Mouse (Mus musculus) layer of hippocampus, adult 8-10 months (tissue): Measurements from ENCODE around the gene Pet117. TPM values are rescaled to one million over a fixed set of nuclear protein-coding genes. Genes with fewer than 3 reads are reported as not detected.

Experiments
- DNase-seq, 2 experiments: peaks; one replicate each; pipeline ENCODE4 v3.0.0; 2022; ENCODE audit warnings: low spot score in 2 of 2
- total RNA-seq, 4 experiments: library from RNA; stranded (reverse); gene quantifications; 2 replicates each; pipeline ENCODE4 v1.2.4; 2022

The Pet117 gene
- total RNA-seq, 4 experiments from 2014 or later, result 6.6 to 12.0 (median 10.4) TPM

- DNase-seq, result no peak
Observed at GRCm38 (mm10) chr2:144381741-144382140, 12.9 kb downstream of the Pet117 start.

GRCm38 (mm10) chr2:144382624-144383138 is 13.9 kb downstream of the Pet117 start:
- DNase-seq, result no peak

DNA sequence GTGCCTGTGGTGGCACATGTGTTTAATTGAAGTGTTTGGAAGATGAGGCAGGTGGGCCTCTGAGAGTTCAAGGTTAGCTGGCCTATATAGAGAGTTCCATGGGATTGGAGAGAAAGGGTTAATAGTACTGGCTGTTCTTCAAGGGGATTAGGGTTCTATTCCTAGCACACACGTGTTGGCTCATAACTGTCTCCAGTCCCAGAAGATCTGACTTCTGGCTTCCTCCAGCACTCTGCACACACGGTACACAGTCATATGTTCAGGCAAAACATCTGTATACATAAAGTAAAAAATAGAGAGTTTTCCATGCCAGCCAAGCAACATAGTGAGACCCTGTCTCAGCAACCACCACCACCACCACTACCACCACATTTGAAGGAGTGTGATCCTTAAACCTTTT is 17.5 kb downstream of the Pet117 start:
- no peak for DNase-seq

- DNase-seq, result no peak
Observed at GRCm38 (mm10) chr2:144388416-144388815, 19.6 kb downstream of the Pet117 start.

GRCm38 (mm10) chr2:144399531-144399930 is 30.7 kb downstream of the Pet117 start:
- DNase-seq, result no peak

DNA sequence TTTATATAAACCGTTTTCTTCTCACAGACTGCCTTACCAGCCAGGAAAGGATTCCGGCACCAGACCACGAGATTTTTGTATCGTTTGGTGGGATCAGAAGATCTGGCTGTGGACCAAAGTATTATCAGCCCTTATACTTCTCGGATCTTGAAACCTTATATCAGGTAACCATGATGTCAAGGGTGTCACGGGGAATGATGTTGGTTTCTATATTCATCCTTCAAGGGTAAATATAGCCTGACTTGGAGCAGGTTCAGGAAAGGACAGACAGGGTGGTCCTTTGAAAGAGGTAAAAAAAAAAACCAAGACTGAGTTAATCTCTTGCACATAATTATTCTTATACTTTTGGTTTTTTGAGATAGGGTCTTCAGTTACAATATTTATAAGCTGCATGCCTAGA is 31.9 kb downstream of the Pet117 start:
- no peak for DNase-seq

DNA sequence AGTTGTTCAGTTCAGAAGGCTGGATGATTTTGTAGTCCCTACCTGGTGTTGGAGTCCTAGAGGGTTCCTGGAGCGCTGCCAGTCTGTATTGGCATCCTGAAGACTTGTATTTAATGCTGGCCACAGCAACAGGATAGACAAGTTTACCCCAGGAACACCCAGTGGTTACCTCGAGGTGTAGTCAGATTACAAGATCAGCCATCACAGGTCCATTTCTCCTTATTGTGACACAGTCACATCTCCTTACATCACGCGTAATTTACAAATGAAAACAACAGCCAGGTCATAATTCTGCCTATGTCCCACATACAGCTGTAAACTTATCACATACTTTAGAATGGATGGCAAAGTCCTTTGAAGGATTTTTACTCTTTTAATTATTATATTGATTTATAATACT is 40.2 kb downstream of the Pet117 start:
- DNase-seq, result no peak

DNA sequence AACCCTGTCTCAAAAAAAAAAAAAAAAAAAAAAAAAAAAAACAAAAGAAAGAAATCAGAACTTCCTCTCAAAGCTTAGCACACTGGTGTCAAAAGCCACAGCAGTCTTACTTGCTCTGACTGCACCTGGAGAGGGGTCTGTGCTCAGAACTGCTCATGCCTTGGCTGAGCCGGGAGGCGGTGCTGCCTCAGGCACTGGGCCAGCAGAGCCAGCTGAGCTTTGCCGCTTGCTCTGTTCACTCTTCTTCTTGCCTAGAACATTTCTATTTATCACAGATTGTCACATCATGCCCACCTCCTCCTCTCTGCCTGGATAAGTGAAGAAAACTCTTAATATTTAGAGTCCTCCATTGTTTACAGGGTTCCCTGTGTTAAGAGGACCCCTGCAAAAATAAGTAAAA is 41.8 kb downstream of the Pet117 start:
- DNase-seq, result peak; percentile 52 to 54

- DNase-seq, result peak in 1 of 2 experiments; percentile 28
Observed at GRCm38 (mm10) chr2:144414646-144415045, 45.9 kb downstream of the Pet117 start.

- DNase-seq, result no peak
Observed at GRCm38 (mm10) chr2:144416859-144417258, 48.1 kb downstream of the Pet117 start.

GRCm38 (mm10) chr2:144418062-144418461 is 49.3 kb downstream of the Pet117 start:
- no peak for DNase-seq

DNA sequence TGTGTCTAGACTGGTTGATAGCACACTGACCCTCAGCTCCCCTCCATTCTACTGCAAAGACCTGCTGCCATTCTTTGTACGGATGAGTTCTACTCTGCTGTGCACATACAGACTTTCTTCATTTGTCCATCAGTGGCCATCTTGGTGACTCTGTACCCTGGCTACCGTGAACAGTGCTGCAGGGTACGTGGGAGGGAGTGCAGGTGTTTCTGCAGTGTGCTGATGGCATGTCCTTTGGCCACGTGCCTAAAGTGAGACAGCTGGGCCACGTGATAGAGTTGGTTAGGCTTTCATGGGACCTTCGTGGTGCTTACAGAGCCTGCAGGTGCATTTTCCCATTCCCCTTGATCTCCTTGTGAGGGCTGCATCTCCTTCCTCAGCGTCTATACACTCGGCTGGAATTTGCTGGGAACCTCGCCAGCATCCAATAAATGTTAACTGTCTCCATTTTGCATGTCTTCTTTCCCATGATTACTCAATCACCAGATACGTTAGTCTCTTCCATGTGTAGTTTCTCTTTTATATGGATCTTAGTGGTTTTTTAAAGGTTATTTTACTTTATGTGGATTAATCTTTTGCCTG is 53.4 kb downstream of the Pet117 start:
- DNase-seq, result no peak

Other genes with a start within 250 kb of the Pet117 start
- 1 to 10 TPM; 4.7 to 6.8 (median 5.5) TPM for gene Mgme1, start 98.3 kb upstream of the Pet117 start, total RNA-seq
- 10 to 100 TPM; 70.8 to 85.4 (median 76.0) TPM for gene Snx5, start 98.1 kb upstream of the Pet117 start, total RNA-seq
- gene Ovol2, start 36.9 kb upstream of the Pet117 start, total RNA-seq, result 1 to 10 TPM; 1.7 to 3.3 (median 2.3) TPM
- gene Kat14, start within 50 bp of the Pet117 start, total RNA-seq, result 10 to 100 TPM; 32.0 to 33.9 (median 32.8) TPM
- 100 to 1,000 TPM; 137 to 161 (median 153) TPM for gene Dzank1, start 158.4 kb downstream of the Pet117 start, total RNA-seq
- gene Polr3f, start 158.7 kb downstream of the Pet117 start, total RNA-seq, result 10 to 100 TPM; 26.1 to 30.2 (median 28.0) TPM
- gene Rbbp9, start 181.9 kb downstream of the Pet117 start, total RNA-seq, result 10 to 100 TPM; 25.5 to 28.4 (median 27.4) TPM
- gene Sec23b, start 187.2 kb downstream of the Pet117 start, total RNA-seq, result 10 to 100 TPM; 44.7 to 60.3 (median 50.8) TPM
- gene Smim26, start 225.1 kb downstream of the Pet117 start, total RNA-seq, result 10 to 100 TPM; 48.3 to 77.4 (median 61.4) TPM
- gene Dtd1, start 230.9 kb downstream of the Pet117 start, total RNA-seq, result 10 to 100 TPM; 59.2 to 73.7 (median 68.7) TPM